Mouse (Mus musculus) MEL (cell line): ENCODE results near the gene Wdr54. TPM values are rescaled to one million over a fixed set of nuclear protein-coding genes. Genes with fewer than 3 reads are reported as not detected.

Source experiments
- DNase-seq: peaks from one replicate; pipeline ENCODE4 v3.0.0; 2011; ENCODE audit warnings: low read depth, low spot score
- H3K27ac ChIP-seq: 2 replicates; pipeline ENCODE4 v1.5.1; 2012; ENCODE audit warnings: low read depth, mild to moderate bottlenecking, control low read depth, low read length, moderate library complexity; ENCODE audit not compliant: control insufficient read depth
- H3K27me3 ChIP-seq, 2 experiments: fragments of 150-350 bp in 1 of 2; sonication (generic) in 1 of 2; 2 replicates each; pipeline ENCODE4 v1.6.1; 2012; ENCODE audit warnings: low read length in 2 of 2, mild to moderate bottlenecking in 2 of 2, improper control_type of control experiment in 1 of 2, moderate library complexity in 1 of 2; ENCODE audit not compliant: insufficient read depth in 2 of 2, control insufficient read depth in 1 of 2
- H3K36me3 ChIP-seq, 2 experiments: 2 replicates each; pipeline ENCODE4 v1.6.1; 2012 to 2014; ENCODE audit warnings: low read length in 2 of 2, improper control_type of control experiment in 1 of 2, inconsistent platforms in 1 of 2, mild to moderate bottlenecking in 1 of 2; ENCODE audit not compliant: insufficient read depth in 2 of 2, control insufficient read depth in 1 of 2
- H3K4me1 ChIP-seq, 2 experiments: fragments of 150-350 bp in 1 of 2; sonication (generic) in 1 of 2; 2 replicates each; pipeline ENCODE4 v1.6.1; 2012; ENCODE audit warnings: low read length in 2 of 2, improper control_type of control experiment in 1 of 2, mild to moderate bottlenecking in 1 of 2; ENCODE audit not compliant: insufficient read depth in 2 of 2, control insufficient read depth in 1 of 2
- H3K4me3 ChIP-seq, 2 experiments: fragments of 150-350 bp in 1 of 2; sonication (generic) in 1 of 2; 2 replicates each; pipeline ENCODE4 v1.5.1; 2012; ENCODE audit warnings: low read depth in 2 of 2, low read length in 2 of 2, mild to moderate bottlenecking in 2 of 2, moderate library complexity in 2 of 2, control low read depth in 1 of 2, improper control_type of control experiment in 1 of 2; ENCODE audit not compliant: control insufficient read depth in 1 of 2, insufficient read depth in 1 of 2
- H3K79me2 ChIP-seq: 2 replicates; pipeline ENCODE4 v1.6.1; 2012; ENCODE audit warnings: mild to moderate bottlenecking, low read length, moderate library complexity; ENCODE audit not compliant: control insufficient read depth, poor library complexity, insufficient read depth
- H3K9ac ChIP-seq: 2 replicates; pipeline ENCODE4 v1.6.1; 2012; ENCODE audit warnings: low read depth, mild to moderate bottlenecking, control low read depth, low read length, moderate library complexity; ENCODE audit not compliant: control insufficient read depth, poor library complexity, severe bottlenecking
- H3K9me3 ChIP-seq: fragments of 150-350 bp; sonication (generic); replicated peaks from 2 replicates; pipeline ENCODE4 v1.6.1; 2012; ENCODE audit warnings: mild to moderate bottlenecking, low read length, improper control_type of control experiment, moderate library complexity; ENCODE audit not compliant: insufficient read depth
- BHLHE40 ChIP-seq: IDR thresholded peaks from 2 replicates; pipeline ENCODE4 v1.6.1; 2012; ENCODE audit warnings: low read depth, mild to moderate bottlenecking, inconsistent platforms, low read length, improper control_type of control experiment, borderline replicate concordance
- CHD1 ChIP-seq: IDR thresholded peaks from 2 replicates; pipeline ENCODE4 v1.6.1; 2012; ENCODE audit warnings: low read depth, mild to moderate bottlenecking, inconsistent platforms, low read length, improper control_type of control experiment
- CHD2 ChIP-seq: IDR thresholded peaks from 2 replicates; pipeline ENCODE4 v1.6.1; 2011; ENCODE audit warnings: low read length, improper control_type of control experiment
- CTCF ChIP-seq, 3 experiments: IDR thresholded peaks in 2 of 3; conservative IDR thresholded peaks in 1 of 3; 2 replicates each; pipeline ENCODE4 v1.5.1; 2011 to 2012; ENCODE audit warnings: low read length in 3 of 3, low read depth in 2 of 3, mild to moderate bottlenecking in 2 of 3, improper control_type of control experiment in 1 of 3, inconsistent platforms in 1 of 3, mixed read lengths in 1 of 3, moderate library complexity in 1 of 3; ENCODE audit not compliant: control insufficient read depth in 1 of 3, insufficient read depth in 1 of 3, poor library complexity in 1 of 3, severe bottlenecking in 1 of 3
- E2F4 ChIP-seq: IDR thresholded peaks from 2 replicates; pipeline ENCODE4 v1.6.1; 2011; ENCODE audit warnings: low read depth, low read length, improper control_type of control experiment, borderline replicate concordance
- ELF1 ChIP-seq: IDR thresholded peaks from 2 replicates; pipeline ENCODE4 v1.6.1; 2014; ENCODE audit warnings: low read depth, mild to moderate bottlenecking, inconsistent platforms, low read length, improper control_type of control experiment, moderate library complexity
- EP300 ChIP-seq, 2 experiments: IDR thresholded peaks; 2 replicates each; pipeline ENCODE4 v1.6.1; 2011; ENCODE audit warnings: improper control_type of control experiment in 2 of 2, low read length in 2 of 2, low read depth in 1 of 2, mild to moderate bottlenecking in 1 of 2
- ETS1 ChIP-seq: IDR thresholded peaks from 2 replicates; pipeline ENCODE4 v1.6.1; 2012; ENCODE audit warnings: low read depth, mild to moderate bottlenecking, inconsistent platforms, low read length, improper control_type of control experiment, moderate library complexity
- GATA1 ChIP-seq: IDR thresholded peaks from 2 replicates; pipeline ENCODE4 v1.6.1; 2011; ENCODE audit warnings: low read depth, low read length, improper control_type of control experiment
- HCFC1 ChIP-seq: IDR thresholded peaks from 2 replicates; pipeline ENCODE4 v1.6.1; 2012; ENCODE audit warnings: low read depth, mild to moderate bottlenecking, inconsistent platforms, low read length, improper control_type of control experiment, moderate library complexity
- JUND ChIP-seq: IDR thresholded peaks from 2 replicates; pipeline ENCODE4 v1.6.1; 2011; ENCODE audit warnings: low read depth, mild to moderate bottlenecking, improper control_type of control experiment, low read length
- KAT2A ChIP-seq: conservative IDR thresholded peaks from 2 replicates; pipeline ENCODE4 v1.6.1; 2012; ENCODE audit warnings: low read depth, low read length, improper control_type of control experiment, inconsistent platforms
- MAFK ChIP-seq: IDR thresholded peaks from 2 replicates; pipeline ENCODE4 v1.6.1; 2011; ENCODE audit warnings: low read depth, mild to moderate bottlenecking, low read length, improper control_type of control experiment, borderline replicate concordance
- MAX ChIP-seq: IDR thresholded peaks from 2 replicates; pipeline ENCODE4 v1.6.1; 2011; ENCODE audit warnings: low read length, improper control_type of control experiment
- MAZ ChIP-seq: IDR thresholded peaks from 2 replicates; pipeline ENCODE4 v1.6.1; 2012; ENCODE audit warnings: low read depth, mild to moderate bottlenecking, inconsistent platforms, low read length, improper control_type of control experiment
- MXI1 ChIP-seq: IDR thresholded peaks from 2 replicates; pipeline ENCODE4 v1.6.1; 2011; ENCODE audit warnings: mild to moderate bottlenecking, low read depth, low read length, improper control_type of control experiment
- MYB ChIP-seq: IDR thresholded peaks from 2 replicates; pipeline ENCODE4 v1.6.1; 2011; ENCODE audit warnings: mild to moderate bottlenecking, low read depth, low read length, improper control_type of control experiment
- MYC ChIP-seq: IDR thresholded peaks from 2 replicates; pipeline ENCODE4 v1.6.1; 2011; ENCODE audit warnings: low read depth, mild to moderate bottlenecking, low read length, improper control_type of control experiment, moderate library complexity
- NRF1 ChIP-seq: IDR thresholded peaks from 2 replicates; pipeline ENCODE4 v1.6.1; 2014; ENCODE audit warnings: low read depth, mild to moderate bottlenecking, inconsistent platforms, low read length, improper control_type of control experiment, moderate library complexity; ENCODE audit not compliant: poor library complexity, insufficient read depth, severe bottlenecking
- POLR2A ChIP-seq, 2 experiments: IDR thresholded peaks; 2 replicates each; pipeline ENCODE4 v1.6.1; 2011 to 2012; ENCODE audit warnings: low read length in 2 of 2, mild to moderate bottlenecking in 2 of 2, control low read depth in 1 of 2, improper control_type of control experiment in 1 of 2, low read depth in 1 of 2, moderate library complexity in 1 of 2; ENCODE audit not compliant: control insufficient read depth in 1 of 2, insufficient read depth in 1 of 2, poor library complexity in 1 of 2
- POLR2AphosphoS5 ChIP-seq: IDR thresholded peaks from 2 replicates; pipeline ENCODE4 v1.6.1; 2012; ENCODE audit warnings: low read depth, borderline replicate concordance, mild to moderate bottlenecking, inconsistent platforms, low read length, moderate library complexity, mixed read lengths
- RAD21 ChIP-seq: IDR thresholded peaks from 2 replicates; pipeline ENCODE4 v1.6.1; 2011; ENCODE audit warnings: mild to moderate bottlenecking, low read depth, low read length, improper control_type of control experiment
- RCOR1 ChIP-seq: IDR thresholded peaks from 2 replicates; pipeline ENCODE4 v1.6.1; 2012; ENCODE audit warnings: low read depth, mild to moderate bottlenecking, inconsistent platforms, low read length, improper control_type of control experiment
- SIN3A ChIP-seq: IDR thresholded peaks from 2 replicates; pipeline ENCODE4 v1.6.1; 2012; ENCODE audit warnings: low read length, improper control_type of control experiment, inconsistent platforms
- TBP ChIP-seq: IDR thresholded peaks from 2 replicates; pipeline ENCODE4 v1.8.0; 2011; ENCODE audit warnings: low read depth, low read length, improper control_type of control experiment
- USF1 ChIP-seq: IDR thresholded peaks from 2 replicates; pipeline ENCODE4 v1.6.1; 2014; ENCODE audit warnings: low read depth, mild to moderate bottlenecking, inconsistent platforms, low read length, improper control_type of control experiment, moderate library complexity
- USF2 ChIP-seq, 2 experiments: IDR thresholded peaks; 2 replicates each; pipeline ENCODE4 v1.6.1; 2011 to 2012; ENCODE audit warnings: improper control_type of control experiment in 2 of 2, low read length in 2 of 2, borderline replicate concordance in 1 of 2, inconsistent platforms in 1 of 2, low read depth in 1 of 2, mild to moderate bottlenecking in 1 of 2; ENCODE audit not compliant: insufficient read depth in 1 of 2
- ZC3H11A ChIP-seq: IDR thresholded peaks from 2 replicates; pipeline ENCODE4 v1.6.1; 2012; ENCODE audit warnings: low read depth, mild to moderate bottlenecking, inconsistent platforms, low read length, improper control_type of control experiment
- ZKSCAN1 ChIP-seq: IDR thresholded peaks from 2 replicates; pipeline ENCODE4 v1.6.1; 2012; ENCODE audit warnings: low read depth, mild to moderate bottlenecking, inconsistent platforms, low read length, improper control_type of control experiment, moderate library complexity
- ZNF384 ChIP-seq: IDR thresholded peaks from 2 replicates; pipeline ENCODE4 v1.6.1; 2012; ENCODE audit warnings: low read depth, mild to moderate bottlenecking, inconsistent platforms, low read length, improper control_type of control experiment
- polyA plus RNA-seq, 2 experiments: library from polyadenylated mRNA; stranded (reverse) in 1 of 2; unstranded in 1 of 2; fragments of >175 nt in 1 of 2; fragments of >200 nt in 1 of 2; gene quantifications; 2 replicates each; pipeline versions ENCODE4 v1.2.1 to v1.2.4; 2012; ENCODE audit warnings: low replicate concordance in 2 of 2, low read depth in 1 of 2; ENCODE audit not compliant: insufficient read length in 2 of 2, insufficient read depth in 1 of 2, missing spikeins in 1 of 2
- total RNA-seq: library from RNA; depleted of rRNA; stranded (reverse); fragments of 300-350 nt; gene quantifications from 2 replicates; pipeline ENCODE4 v1.2.3, GENCODE M21; 2012

Gene Wdr54
- total and polyA plus RNA-seq, 3 experiments = 3.2 to 4.6 TPM; not detected in 1

- peaks cover 0 to 15% of the 10 kb centered on the region in 2 experiments; a peak in 3 of 4 replicates for H3K36me3 ChIP-seq
- DNase-seq = peak; percentile 50
- peak overlapping the region; percentile 89 to 94 for H3K4me3 ChIP-seq
- TF ChIP-seq MYC (peak; percentile 63; the same call in 1 of the 2 replicates), MXI1 (peak; percentile 27), RCOR1 (no peak), KAT2A (no peak), NRF1 (peak; percentile 2; the same call in 1 of the 2 replicates)
- H3K9me3 ChIP-seq = no peaks in the 10 kb centered on the region
- peak overlapping the region; percentile 88 for H3K9ac ChIP-seq
- H3K27ac ChIP-seq = peak overlapping the region; percentile 4
- H3K79me2 ChIP-seq = peaks cover 34% of the 10 kb centered on the region
- peaks cover 0 to 19% of the 10 kb centered on the region in 2 experiments; a peak in 2 of 4 replicates for H3K4me1 ChIP-seq
- no peaks in the 10 kb centered on the region for H3K27me3 ChIP-seq
Measured at GRCm38 (mm10) chr6:83115682-83116372, 40.4 kb downstream of the Wdr54 start.

GRCm38 (mm10) chr6:83115011-83115671, 41.1 kb downstream of the Wdr54 start, which contains the start of gene Mogs:
Mogs (plus strand) TSS chr6:83115496.
- Histone ChIP-seq H3K4me3 (peak within 1 kb of the TSS; percentile 89 to 94), H3K27ac (peak within 1 kb of the TSS; percentile 90), H3K79me2 (peaks cover 32% of the 10 kb centered on the region), H3K9me3 (no peaks in the 10 kb centered on the region), H3K4me1 (peaks cover 0 to 18% of the 10 kb centered on the region in 2 experiments; a peak in 3 of 4 replicates), H3K36me3 (peaks cover 0 to 20% of the 10 kb centered on the region in 2 experiments; a peak in 3 of 4 replicates), H3K9ac (peak within 1 kb of the TSS; percentile 88), H3K27me3 (no peaks in the 10 kb centered on the region)
- peak; percentile 93 for DNase-seq
- TF ChIP-seq E2F4 (no peak), SIN3A (peak; percentile 92), JUND (no peak), POLR2A (IDR thresholded peaks at IDR 0.05; ENCODE audit: control insufficient read depth in 1 of 2, insufficient read depth in 1 of 2, low read depth in 1 of 2, low read length in 2 of 2, poor library complexity in 1 of 2) (peak; percentile 93 to 97), ETS1 (peak; percentile 41; the same call in 1 of the 2 replicates), BHLHE40 (no peak), CHD1 (no peak), USF1 (no peak), HCFC1 (peak; percentile 87), MAZ (peak; percentile 58; the same call in 1 of the 2 replicates), EP300 (IDR thresholded peaks at IDR 0.05; ENCODE audit: low read depth in 1 of 2, low read length in 2 of 2) (no peak), CTCF (IDR thresholded peaks at IDR 0.05 in 2 of 3, conservative IDR thresholded peaks at IDR 0.05 in 1 of 3; ENCODE audit: control insufficient read depth in 1 of 3, insufficient read depth in 1 of 3, low read depth in 2 of 3, low read length in 3 of 3, poor library complexity in 1 of 3, severe bottlenecking in 1 of 3) (peak in 1 of 3 experiments; percentile 53; a peak in 2 of 6 replicates), GATA1 (no peak), TBP (peak; percentile 80), ZNF384 (no peak), ZC3H11A (no peak), POLR2AphosphoS5 (no peak), MYB (no peak), MAFK (no peak), RAD21 (no peak; the same call in none of the 2 replicates), CHD2 (no peak), MAX (no peak; the same call in none of the 2 replicates), USF2 (IDR thresholded peaks at IDR 0.05; ENCODE audit: borderline replicate concordance in 1 of 2, insufficient read depth in 1 of 2, low read depth in 1 of 2, low read length in 2 of 2) (no peak), ELF1 (peak; percentile 98), ZKSCAN1 (no peak)
